Mouse (Mus musculus) liver, adult 2 months (tissue): ENCODE results near the gene Bin2.

ENCODE experiments used
- CTCF ChIP-seq: fragments of 200-500 bp; IDR thresholded peaks from 2 replicates; pipeline ENCODE4 v1.5.1; 2011; ENCODE audit warnings: low read depth, low read length, control low read depth
- POLR2A ChIP-seq: fragments of 200-500 bp; IDR thresholded peaks from 2 replicates; pipeline ENCODE4 v1.6.1; 2011; ENCODE audit warnings: low read length, control low read depth; ENCODE audit not compliant: insufficient read depth; ENCODE audit errors: extremely low read depth

GRCm38 (mm10) chr15:100635239-100635638 is 34.1 kb downstream of the Bin2 start:
- TF ChIP-seq POLR2A (no peak), CTCF (no peak)
